Mouse (Mus musculus): ENCODE results near the gene Cptp.

- TF ChIP-seq FLI1 (IDR thresholded peaks at IDR 0.05; ENCODE audit: low read length): no peak
- TF ChIP-seq GATA1 (IDR thresholded peaks at IDR 0.05; ENCODE audit: borderline replicate concordance, low read length): no peak
These were observed 28.2 kb downstream of the Cptp start for GRCm38 (mm10) chr4:155841003-155841454.
